Mouse (Mus musculus) heart, postnatal 4 days (tissue): ENCODE data around the gene Tmem136. TPM values are rescaled to one million over a fixed set of nuclear protein-coding genes. Genes with fewer than 3 reads are reported as not detected.

ENCODE experiments used
- DNase-seq: peaks from one replicate; pipeline ENCODE4 v3.0.0; 2021
- total RNA-seq, 2 experiments: library from RNA; stranded (reverse); gene quantifications; 2 replicates each; pipeline ENCODE4 v1.2.3; 2021

Gene Tmem136
- total RNA-seq, 2 experiments from 2014 or later, result 11.9 to 12.7 TPM

GRCm38 (mm10) chr9:43074611-43075010 is 41.8 kb downstream of the Tmem136 start:
- no peak for DNase-seq

DNA sequence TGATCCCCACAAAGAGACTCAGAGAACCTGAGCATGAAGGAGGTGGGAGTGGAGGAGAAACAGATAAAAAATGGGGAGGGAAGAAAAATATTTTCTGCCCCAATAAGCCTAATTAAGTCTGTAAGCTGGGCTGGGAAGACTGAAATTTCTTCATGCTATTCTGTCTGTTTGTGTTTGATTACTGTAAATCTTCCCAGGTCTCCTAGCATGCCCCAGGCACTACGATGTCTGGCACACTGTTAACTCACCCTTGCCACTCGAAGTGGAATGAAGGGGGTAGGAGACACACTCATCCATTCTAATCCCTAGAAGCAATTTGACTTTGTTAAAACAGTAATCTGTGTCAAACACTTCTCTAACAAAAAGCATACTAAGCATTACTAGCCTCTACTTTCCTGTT is 44.6 kb downstream of the Tmem136 start:
- no peak for DNase-seq

GRCm38 (mm10) chr9:43071176-43071575 is 45.2 kb downstream of the Tmem136 start:
- DNase-seq, result no peak

- no peak for DNase-seq
Measured at GRCm38 (mm10) chr9:43070566-43070965, 45.8 kb downstream of the Tmem136 start.

GRCm38 (mm10) chr9:43070153-43070552 is 46.2 kb downstream of the Tmem136 start:
- DNase-seq, result no peak

DNA sequence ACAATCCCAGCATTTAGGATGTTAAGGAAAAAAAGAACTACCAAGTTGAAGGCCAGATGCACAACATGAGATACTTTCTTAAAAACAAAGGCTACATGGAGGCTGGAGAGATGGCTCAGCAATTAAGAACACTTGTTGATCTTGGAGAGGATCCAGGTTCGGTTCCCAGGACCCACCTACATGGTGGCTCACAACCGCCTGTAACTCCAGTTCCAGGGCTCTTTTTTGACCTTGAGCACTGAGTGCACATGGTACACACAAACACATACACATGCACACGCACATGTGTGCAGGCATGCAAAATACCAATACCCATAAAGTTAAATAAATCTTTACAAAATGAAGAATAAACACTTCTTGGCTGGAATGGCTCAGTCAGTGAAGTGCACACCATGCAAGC is 48.5 kb downstream of the Tmem136 start:
- DNase-seq, result no peak

DNA sequence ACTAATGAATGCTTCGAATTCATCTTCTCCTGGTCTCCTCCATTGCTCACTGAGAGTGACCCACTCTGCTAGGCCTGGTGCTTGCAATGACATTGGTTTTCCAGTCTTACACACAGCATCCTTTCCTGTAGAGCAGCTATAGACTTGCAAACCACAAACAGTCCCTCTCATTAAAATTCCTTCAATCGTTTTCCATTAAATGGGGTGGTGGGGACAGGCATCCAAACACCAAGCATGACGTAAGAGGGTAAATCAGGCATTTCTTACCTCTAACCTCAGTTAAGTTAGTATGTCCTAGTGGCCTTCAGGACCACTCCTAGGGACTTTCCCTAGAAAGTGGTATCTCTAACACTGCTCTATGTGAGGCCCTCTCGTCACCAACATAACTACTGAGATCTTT is 51.1 kb downstream of the Tmem136 start:
- no peak for DNase-seq

DNA sequence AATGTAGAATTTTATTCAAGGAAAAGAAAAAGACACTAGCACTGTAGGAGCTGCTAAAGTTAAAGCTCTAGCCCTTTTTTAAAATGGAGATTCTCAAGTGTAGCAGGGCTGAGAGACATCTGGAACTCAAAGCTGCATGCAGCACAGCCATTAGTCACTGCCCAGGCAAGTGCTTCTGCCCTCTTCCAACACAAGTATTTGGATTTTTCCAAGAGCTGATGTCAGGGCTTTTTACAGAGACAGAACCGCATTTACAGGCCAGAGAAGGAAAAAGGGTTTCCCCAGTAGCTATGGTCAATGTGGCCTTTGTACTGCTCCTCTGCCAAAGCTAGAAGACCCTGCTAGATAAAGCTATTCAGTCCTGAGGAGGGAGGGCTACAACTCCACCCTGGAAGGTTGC is 54.8 kb downstream of the Tmem136 start:
- DNase-seq, result no peak

Other genes with a start within 250 kb of the Tmem136 start
- under 1 TPM in 1 of 2 experiments, not detected in 1; 0.10 TPM for gene Grik4, start 172.1 kb downstream of the Tmem136 start, total RNA-seq
- gene Arhgef12, start 9.3 kb downstream of the Tmem136 start, total RNA-seq, result 100 to 1,000 TPM; 139 to 150 TPM
- gene Pou2f3, start 93.8 kb upstream of the Tmem136 start, total RNA-seq, result under 1 TPM; 0.11 to 0.17 TPM
- 10 to 100 TPM; 22.1 to 27.7 TPM for gene Oaf, start 123.3 kb upstream of the Tmem136 start, total RNA-seq
- under 1 TPM in 1 of 2 experiments, not detected in 1; 0.19 TPM for gene Trim29, start 194.3 kb upstream of the Tmem136 start, total RNA-seq